Mouse (Mus musculus) midbrain, embryonic 14.5 days (tissue): ENCODE data around the gene Usp19. TPM values are rescaled to one million over a fixed set of nuclear protein-coding genes. Genes with fewer than 3 reads are reported as not detected.

ENCODE experiments used
- ATAC-seq: fragments of 200-750 bp; cut with Nextera tagmentation; 2 replicates; pipeline ENCODE4 v1.8.0; 2017; ENCODE audit warnings: moderate number of reproducible peaks, moderate library complexity; ENCODE audit not compliant: low FRiP score, low TSS enrichment
- DNase-seq: peaks from one replicate; pipeline ENCODE4 v3.0.0-alpha.2; 2015
- H3K27ac ChIP-seq: fragments of 300-500 bp; sonication (generic); replicated peaks from 2 replicates; pipeline ENCODE4 v1.5.1; 2014; ENCODE audit warnings: mild to moderate bottlenecking, low read depth, low read length, moderate library complexity
- H3K27me3 ChIP-seq: fragments of 300-500 bp; sonication (generic); 2 replicates; pipeline ENCODE4 v1.6.1; 2014; ENCODE audit warnings: low read length, control low read depth, mixed read lengths; ENCODE audit not compliant: control insufficient read depth, insufficient read depth
- H3K36me3 ChIP-seq: fragments of 300-500 bp; sonication (generic); 2 replicates; pipeline ENCODE4 v1.6.1; 2014; ENCODE audit warnings: low read length, control low read depth; ENCODE audit not compliant: control insufficient read depth, insufficient read depth
- H3K4me1 ChIP-seq: fragments of 300-500 bp; sonication (generic); 2 replicates; pipeline ENCODE4 v1.6.1; 2014; ENCODE audit warnings: mild to moderate bottlenecking, antibody characterized with exemption, low read length, control low read depth; ENCODE audit not compliant: control insufficient read depth, insufficient read depth
- H3K4me2 ChIP-seq: fragments of 300-500 bp; sonication (generic); 2 replicates; pipeline ENCODE4 v1.6.1; 2014; ENCODE audit warnings: mild to moderate bottlenecking, low read length, moderate library complexity
- H3K4me3 ChIP-seq: fragments of 300-500 bp; sonication (generic); replicated peaks from 2 replicates; pipeline ENCODE4 v1.5.1; 2014; ENCODE audit warnings: low read depth, low read length
- H3K9ac ChIP-seq: fragments of 300-500 bp; sonication (generic); replicated peaks from 2 replicates; pipeline ENCODE4 v1.6.1; 2014; ENCODE audit warnings: mild to moderate bottlenecking, low read length, moderate library complexity
- H3K9me3 ChIP-seq: fragments of 300-500 bp; sonication (generic); 2 replicates; pipeline ENCODE4 v1.6.1; 2016; ENCODE audit warnings: low read length, control low read depth, mixed read lengths; ENCODE audit not compliant: control insufficient read depth
- WGBS: fragments of 180-500 bp; shearing (Covaris S2); extraction: QIAGEN DNeasy Blood & Tissue Kit; methylation state at CpG from one replicate; pipeline ENCODE4 v1.1.7; 2014; 5-methylcytosine and 5-hydroxymethylcytosine counted together
- polyA plus RNA-seq: library from polyadenylated mRNA; unstranded; fragments of >200 nt; fragmentation: Nextera tagmentation; extraction: Ambion mirVana; gene quantifications from 2 replicates; pipeline ENCODE4 v1.2.1, GENCODE M21; 2014

Gene Usp19
- polyA plus RNA-seq, 1 experiment from 2014 or later = 72.5 TPM

DNA sequence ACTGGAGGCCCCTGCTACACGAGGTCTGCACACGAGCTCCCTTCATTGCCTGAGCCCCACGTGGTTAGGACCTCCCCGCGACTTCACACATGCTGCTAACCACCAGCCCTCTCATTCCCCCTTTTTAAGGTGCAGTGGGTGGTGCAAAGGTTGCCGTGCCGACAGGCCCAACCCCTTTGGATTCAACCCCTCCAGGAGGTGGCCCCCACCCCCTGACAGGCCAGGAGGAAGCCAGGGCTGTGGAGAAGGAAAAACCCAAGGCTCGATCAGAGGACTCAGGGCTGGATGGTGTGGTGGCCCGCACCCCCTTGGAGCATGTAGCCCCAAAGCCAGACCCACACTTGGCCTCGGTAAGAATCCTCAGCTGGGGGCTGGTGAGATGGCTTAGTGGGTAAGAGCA, 4.5 kb downstream of the Usp19 start:
- no peak for DNase-seq
- no peak overlapping the region for H3K4me3 ChIP-seq
- no peak overlapping the region for H3K4me2 ChIP-seq
- no peak overlapping the region for H3K9ac ChIP-seq
- ATAC-seq = no peak
- WGBS = 83% methylated on average over 10 of the region's 10 CpGs
- peaks cover 79% of the 10 kb centered on the region for H3K36me3 ChIP-seq
- no peaks in the 10 kb centered on the region for H3K9me3 ChIP-seq
- no peaks in the 10 kb centered on the region for H3K27me3 ChIP-seq
- no peak overlapping the region for H3K27ac ChIP-seq
- H3K4me1 ChIP-seq = peaks cover 14% of the 10 kb centered on the region

DNA sequence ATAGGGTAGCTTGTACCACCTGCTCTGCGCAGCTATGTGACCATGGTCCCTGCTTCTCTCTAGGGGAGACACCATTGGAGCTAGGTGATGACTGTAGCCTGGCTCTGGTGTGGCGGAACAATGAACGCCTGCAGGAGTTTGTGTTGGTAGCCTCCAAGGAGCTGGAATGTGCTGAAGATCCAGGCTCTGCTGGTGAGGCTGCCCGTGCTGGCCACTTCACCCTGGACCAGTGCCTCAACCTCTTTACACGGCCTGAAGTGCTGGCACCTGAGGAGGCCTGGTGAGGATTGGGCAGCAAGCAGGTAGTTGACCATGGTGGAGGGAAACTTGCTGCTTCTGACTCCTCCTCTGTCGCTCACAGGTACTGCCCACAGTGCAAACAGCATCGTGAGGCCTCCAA, 8.8 kb downstream of the Usp19 start:
- Histone ChIP-seq H3K9me3 (no peaks in the 10 kb centered on the region), H3K36me3 (peaks cover 95% of the 10 kb centered on the region), H3K4me2 (no peak overlapping the region), H3K4me3 (no peak overlapping the region), H3K27me3 (no peaks in the 10 kb centered on the region), H3K4me1 (no peaks in the 10 kb centered on the region), H3K27ac (no peak overlapping the region), H3K9ac (no peak overlapping the region)
- DNase-seq = no peak
- WGBS = 95% methylated on average over 7 of the region's 7 CpGs
- ATAC-seq = no peak

DNA sequence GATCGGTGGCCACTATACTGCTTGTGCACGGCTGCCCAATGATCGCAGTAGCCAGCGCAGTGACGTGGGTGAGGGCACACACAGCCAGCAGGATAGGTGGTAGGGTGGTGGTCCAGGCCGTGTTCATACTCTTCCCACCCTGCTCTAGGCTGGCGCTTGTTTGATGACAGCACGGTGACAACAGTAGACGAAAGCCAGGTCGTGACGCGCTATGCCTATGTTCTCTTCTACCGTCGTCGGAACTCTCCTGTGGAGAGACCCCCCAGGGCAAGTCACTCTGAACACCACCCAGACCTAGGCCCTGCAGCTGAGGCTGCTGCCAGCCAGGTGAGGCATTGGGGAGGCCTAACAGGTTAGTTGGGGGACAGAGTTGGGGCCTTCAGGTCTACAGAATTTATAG, 9.5 kb downstream of the Usp19 start:
- no peaks in the 10 kb centered on the region for H3K27me3 ChIP-seq
- H3K9ac ChIP-seq = no peak overlapping the region
- peaks cover 88% of the 10 kb centered on the region for H3K36me3 ChIP-seq
- H3K4me2 ChIP-seq = no peak overlapping the region
- no peak overlapping the region for H3K27ac ChIP-seq
- ATAC-seq (no peak), DNase-seq (no peak)
- no peak overlapping the region for H3K4me3 ChIP-seq
- no peaks in the 10 kb centered on the region for H3K4me1 ChIP-seq
- 95% methylated on average over 15 of the region's 15 CpGs for WGBS
- H3K9me3 ChIP-seq = no peaks in the 10 kb centered on the region

DNA sequence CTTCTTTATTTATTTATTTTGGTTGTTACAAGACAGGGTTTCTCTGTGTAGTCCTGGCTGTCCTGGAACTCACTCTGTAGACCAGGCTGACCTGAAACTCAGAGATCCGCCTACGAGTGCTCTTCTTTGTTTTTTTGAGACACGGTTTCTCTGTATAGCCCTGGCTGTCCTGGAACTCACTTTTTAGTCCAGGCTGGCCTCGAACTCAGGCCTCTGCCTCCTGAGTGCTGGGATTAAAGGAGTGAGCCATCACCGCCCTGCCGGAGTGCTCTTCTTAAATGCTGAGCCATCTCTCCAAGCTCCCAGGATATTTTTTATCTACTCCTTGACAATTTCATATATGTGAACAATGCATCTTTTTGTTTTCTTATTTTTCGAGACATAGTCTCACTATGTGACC, 16.5 kb downstream of the Usp19 start:
- H3K9me3 ChIP-seq = no peaks in the 10 kb centered on the region
- 86% methylated on average over 7 of the region's 7 CpGs for WGBS
- ATAC-seq (no peak), DNase-seq (no peak)
- peak overlapping the region; percentile 55; the same call in 1 of the 2 replicates for H3K4me3 ChIP-seq
- peaks cover 34% of the 10 kb centered on the region for H3K36me3 ChIP-seq
- H3K27me3 ChIP-seq = no peaks in the 10 kb centered on the region
- peak overlapping the region; percentile 79 for H3K4me2 ChIP-seq
- H3K9ac ChIP-seq = no peak overlapping the region
- peak overlapping the region; percentile 53; the same call in 1 of the 2 replicates for H3K27ac ChIP-seq
- H3K4me1 ChIP-seq = peaks cover 15% of the 10 kb centered on the region

DNA sequence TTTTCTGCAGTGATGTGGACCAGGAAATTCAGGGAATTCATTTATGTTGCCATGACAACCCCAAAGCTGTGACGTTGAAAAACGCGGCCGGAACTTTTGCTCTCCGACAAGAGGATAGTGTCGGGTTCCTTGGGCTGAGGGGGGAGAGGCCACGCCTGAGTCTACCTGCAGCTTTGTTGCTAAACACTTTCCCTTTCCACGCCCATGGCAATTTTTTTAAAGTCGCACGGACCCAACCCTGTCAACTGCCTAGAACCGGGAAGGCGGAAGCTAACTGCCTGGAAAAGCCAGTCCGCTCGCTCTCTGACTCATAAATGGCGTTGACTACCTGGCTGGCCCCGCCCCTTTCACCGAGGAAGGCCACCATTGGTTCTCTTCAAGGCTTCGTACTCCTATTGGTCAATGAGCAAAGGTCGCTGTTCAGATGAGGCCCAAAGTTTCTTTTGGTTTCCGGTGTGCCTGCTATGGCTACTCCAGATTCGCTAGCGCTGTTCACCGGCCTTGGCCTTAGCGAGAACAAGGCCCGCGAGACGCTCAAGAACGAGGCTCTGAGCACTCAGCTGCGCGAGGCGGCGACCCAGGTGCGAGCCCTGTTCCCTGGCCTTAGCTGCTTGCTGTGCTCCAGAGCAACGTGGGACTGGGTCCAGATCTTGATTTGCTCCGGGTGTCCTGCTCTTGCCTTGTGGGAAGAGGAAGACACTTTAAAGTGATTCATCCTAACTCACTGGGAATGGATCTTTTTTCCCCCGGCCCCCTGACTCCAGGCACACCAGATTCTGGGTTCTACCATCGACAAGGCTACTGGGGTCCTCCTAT, 17.4 kb downstream of the Usp19 start, which contains the start of gene Qars:
Qars (plus strand) TSS at position 88 of the 816 bp plus-strand sequence.
- Histone ChIP-seq H3K27me3 (no peaks in the 10 kb centered on the region), H3K36me3 (peaks cover 34% of the 10 kb centered on the region), H3K4me2 (peak within 1 kb of the TSS; percentile 79), H3K4me1 (peaks cover 15% of the 10 kb centered on the region), H3K9me3 (no peaks in the 10 kb centered on the region), H3K4me3 (peak within 1 kb of the TSS; percentile 55), H3K27ac (peak within 1 kb of the TSS; percentile 56; the same call in 1 of the 2 replicates), H3K9ac (peak within 1 kb of the TSS; percentile 49)
- WGBS = 1% methylated on average over 37 of the region's 37 CpGs
- ATAC-seq = peak; percentile 96
- peak; percentile 96 for DNase-seq

DNA sequence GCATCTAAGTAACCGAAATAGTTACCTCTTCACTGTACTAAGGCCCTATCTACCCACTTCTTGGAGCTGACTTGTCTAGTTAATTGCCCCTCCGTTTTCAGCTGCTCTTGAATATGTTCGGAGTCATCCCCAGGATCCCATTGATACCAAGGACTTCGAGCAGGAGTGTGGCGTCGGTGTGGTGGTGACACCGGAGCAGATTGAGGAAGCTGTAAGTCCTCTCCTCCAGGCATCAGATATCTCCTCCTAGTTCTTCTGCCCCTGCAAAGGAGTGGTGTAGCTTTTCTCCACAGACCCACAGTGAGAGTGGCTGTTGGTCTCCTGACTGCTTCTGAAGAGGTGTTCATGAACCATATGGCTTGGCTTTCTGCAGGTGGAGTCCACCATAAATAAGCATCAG, 18.4 kb downstream of the Usp19 start:
- H3K27ac ChIP-seq = no peak overlapping the region
- whole genome bisulfite sequencing = 90% methylated on average over 7 of the region's 7 CpGs
- no peak overlapping the region for H3K9ac ChIP-seq
- ATAC-seq = no peak
- H3K27me3 ChIP-seq = no peaks in the 10 kb centered on the region
- H3K36me3 ChIP-seq = peaks cover 34% of the 10 kb centered on the region
- H3K4me1 ChIP-seq = peaks cover 15% of the 10 kb centered on the region
- no peak for DNase-seq
- no peaks in the 10 kb centered on the region for H3K9me3 ChIP-seq
- H3K4me2 ChIP-seq = peak overlapping the region; percentile 79
- H3K4me3 ChIP-seq = peak overlapping the region; percentile 55

DNA sequence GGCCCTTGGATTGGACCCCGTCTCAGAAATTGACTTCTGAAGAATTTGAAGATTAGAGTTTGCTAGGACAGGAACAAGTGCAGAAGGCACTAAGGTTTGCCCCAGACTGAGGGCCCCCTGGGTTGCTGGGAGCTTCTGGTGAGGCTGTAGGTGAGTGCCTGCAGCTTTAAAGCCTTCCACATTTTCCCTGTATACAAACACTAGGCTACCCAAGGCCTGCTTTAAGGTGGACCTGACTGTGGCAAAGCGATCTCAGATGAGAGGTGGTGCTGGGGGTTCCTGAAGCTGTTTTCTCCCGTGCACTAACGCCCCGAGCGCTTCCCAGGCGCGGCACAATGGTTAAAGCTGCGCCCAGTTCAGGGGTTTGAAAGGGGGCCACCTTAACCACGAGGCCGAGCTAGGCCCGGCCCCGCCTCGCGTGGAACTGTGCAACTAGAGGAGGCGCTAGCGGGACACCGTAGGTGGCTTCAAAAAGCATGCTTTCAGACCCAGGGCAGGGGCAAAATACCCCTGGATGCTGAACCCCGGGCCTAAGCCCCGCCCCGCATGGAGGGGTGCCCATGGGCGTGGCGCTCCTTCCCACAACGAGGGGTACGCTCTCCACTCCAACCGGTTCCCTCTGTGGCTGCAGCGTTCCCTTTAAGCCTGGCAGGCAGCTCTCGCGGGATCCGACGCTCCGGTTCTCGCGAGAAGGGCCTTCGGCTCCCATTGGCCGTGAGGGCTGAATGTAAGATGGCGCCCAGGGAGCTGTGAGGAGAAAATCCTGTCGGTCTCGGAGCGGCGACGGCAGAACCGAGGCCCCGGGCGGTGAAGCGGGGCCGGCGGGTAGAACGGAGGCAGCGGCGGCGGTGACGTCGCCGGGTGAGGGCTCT, 26.2 kb downstream of the Usp19 start, which contains the start of gene Qrich1:
Qrich1 (plus strand) TSS at position 427 of the 872 bp plus-strand sequence.
- Histone ChIP-seq H3K9ac (peak within 1 kb of the TSS; percentile 95), H3K9me3 (no peaks in the 10 kb centered on the region), H3K4me3 (peak within 1 kb of the TSS; percentile 84), H3K4me2 (peak within 1 kb of the TSS; percentile 86), H3K27ac (peak within 1 kb of the TSS; percentile 99), H3K27me3 (no peaks in the 10 kb centered on the region), H3K36me3 (peaks cover 47% of the 10 kb centered on the region), H3K4me1 (peaks cover 23% of the 10 kb centered on the region)
- DNase-seq = peak; percentile 99
- 1% methylated on average over 55 of the region's 55 CpGs for WGBS
- peak; percentile 96 for ATAC-seq

DNA sequence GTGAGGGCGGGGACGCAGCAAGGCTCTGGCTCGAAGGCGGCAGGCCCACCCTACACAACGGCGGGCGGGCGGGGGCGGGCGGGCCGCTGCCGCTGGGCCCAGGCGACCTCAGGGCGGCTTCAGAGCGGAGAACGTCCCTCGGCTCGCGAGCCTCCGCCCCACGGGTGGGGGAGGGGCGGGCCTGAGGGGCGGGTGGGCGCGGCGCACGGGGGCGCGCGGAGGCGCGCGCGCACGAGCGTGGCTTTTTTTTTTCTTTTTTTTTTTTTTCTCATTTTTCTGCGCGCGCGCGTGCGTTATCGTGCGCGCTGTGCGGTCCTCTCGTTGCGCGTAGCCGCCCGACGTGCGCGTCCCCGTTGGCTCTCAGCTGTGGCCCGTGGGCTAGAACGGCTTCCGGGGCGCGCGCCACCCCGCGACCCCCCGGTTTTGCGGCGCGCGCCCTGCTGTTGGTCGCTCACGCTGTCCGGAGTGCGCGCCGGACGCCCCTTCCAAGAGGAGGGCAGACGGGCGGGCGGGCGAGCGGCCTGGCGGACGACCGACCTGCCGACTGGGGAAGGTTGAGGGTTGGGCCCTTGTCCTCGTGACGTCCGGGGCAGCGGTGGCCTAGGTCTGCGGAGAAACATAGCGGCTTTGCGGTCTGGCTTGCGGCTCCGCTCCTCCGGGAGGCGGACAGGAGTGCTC, 27.0 kb downstream of the Usp19 start:
- Histone ChIP-seq H3K9ac (peak overlapping the region; percentile 95), H3K27me3 (no peaks in the 10 kb centered on the region), H3K4me3 (peak overlapping the region; percentile 84), H3K9me3 (no peaks in the 10 kb centered on the region), H3K4me2 (peak overlapping the region; percentile 86), H3K36me3 (peaks cover 39% of the 10 kb centered on the region), H3K27ac (peak overlapping the region; percentile 99), H3K4me1 (peaks cover 23% of the 10 kb centered on the region)
- DNase-seq = peak; percentile 95
- under 1% methylated on average over 74 of the region's 95 CpGs for WGBS
- peak; percentile 79 for ATAC-seq
